Mouse (Mus musculus): ENCODE results near the gene Cep112.
A peak's percentile ranks its signal among the peaks of the same experiment; 100 is the strongest.
"Not testable (repeated sequence)": the region's sequence is repeated elsewhere in the genome, so short reads cannot be mapped to it uniquely, and the experiment has no call there.

Cep112 gene

GRCm38 (mm10) chr11:108865746-108866145 lies 440.8 kb downstream of the Cep112 start:
- no peak for DNase-seq (ENCODE audit: inconsistent age in 2 of 2, low spot score in 1 of 2)

- peak; percentile 55 to 85 for DNase-seq (ENCODE audit: inconsistent age in 2 of 2, low spot score in 1 of 2)
Measured at GRCm38 (mm10) chr11:108867538-108867937, 442.5 kb downstream of the Cep112 start.

GRCm38 (mm10) chr11:108871284-108871683 lies 446.3 kb downstream of the Cep112 start:
- not testable (repeated sequence) for DNase-seq (ENCODE audit: inconsistent age in 2 of 2, low spot score in 1 of 2)

GRCm38 (mm10) chr11:108871748-108872147 lies 446.8 kb downstream of the Cep112 start:
- no peak for DNase-seq (ENCODE audit: inconsistent age in 2 of 2, low spot score in 1 of 2)

GRCm38 (mm10) chr11:108876633-108877205 lies 451.7 kb downstream of the Cep112 start:
- DNase-seq (ENCODE audit: inconsistent age in 2 of 2, low spot score in 1 of 2), result peak in 1 of 2 experiments; percentile 62

GRCm38 (mm10) chr11:108877520-108877919 lies 452.5 kb downstream of the Cep112 start:
- DNase-seq (ENCODE audit: inconsistent age in 2 of 2, low spot score in 1 of 2), result no peak

GRCm38 (mm10) chr11:108880546-108880945 lies 455.6 kb downstream of the Cep112 start:
- DNase-seq (ENCODE audit: inconsistent age in 2 of 2, low spot score in 1 of 2), result no peak

GRCm38 (mm10) chr11:108881662-108882061 lies 456.7 kb downstream of the Cep112 start:
- no peak for DNase-seq (ENCODE audit: inconsistent age in 2 of 2, low spot score in 1 of 2)

GRCm38 (mm10) chr11:108885276-108885896 lies 460.4 kb downstream of the Cep112 start:
- no peak for DNase-seq (ENCODE audit: inconsistent age in 2 of 2, low spot score in 1 of 2)

- no peak for DNase-seq (ENCODE audit: inconsistent age in 2 of 2, low spot score in 1 of 2)
Measured at GRCm38 (mm10) chr11:108886060-108886459, 461.1 kb downstream of the Cep112 start.

GRCm38 (mm10) chr11:108889121-108889520 lies 464.1 kb downstream of the Cep112 start:
- DNase-seq (ENCODE audit: inconsistent age in 2 of 2, low spot score in 1 of 2), result peak in 1 of 2 experiments; percentile 53

GRCm38 (mm10) chr11:108890544-108890943 lies 465.6 kb downstream of the Cep112 start:
- DNase-seq (ENCODE audit: inconsistent age in 2 of 2, low spot score in 1 of 2), result peak in 1 of 2 experiments; percentile 49

- peak; percentile 70 to 84 for DNase-seq (ENCODE audit: inconsistent age in 2 of 2, low spot score in 1 of 2)
Measured at GRCm38 (mm10) chr11:108891111-108891870, 466.3 kb downstream of the Cep112 start.

GRCm38 (mm10) chr11:108891871-108892380 lies 466.9 kb downstream of the Cep112 start:
- no peak for DNase-seq (ENCODE audit: inconsistent age in 2 of 2, low spot score in 1 of 2)

GRCm38 (mm10) chr11:108892406-108892805 lies 467.4 kb downstream of the Cep112 start:
- peak in 1 of 2 experiments; percentile 24 for DNase-seq (ENCODE audit: inconsistent age in 2 of 2, low spot score in 1 of 2)

- DNase-seq (ENCODE audit: inconsistent age in 2 of 2, low spot score in 1 of 2), result no peak
Measured at GRCm38 (mm10) chr11:108893232-108893790, 468.3 kb downstream of the Cep112 start.

- DNase-seq (ENCODE audit: inconsistent age in 2 of 2, low spot score in 1 of 2), result no peak
Measured at GRCm38 (mm10) chr11:108893855-108894510, 469.0 kb downstream of the Cep112 start.

- no peak for DNase-seq (ENCODE audit: inconsistent age in 2 of 2, low spot score in 1 of 2)
Measured at GRCm38 (mm10) chr11:108897034-108897433, 472.0 kb downstream of the Cep112 start.

- peak; percentile 44 to 64 for DNase-seq (ENCODE audit: inconsistent age in 2 of 2, low spot score in 1 of 2)
Measured at GRCm38 (mm10) chr11:108898063-108898462, 473.1 kb downstream of the Cep112 start.

GRCm38 (mm10) chr11:108898483-108898882 lies 473.5 kb downstream of the Cep112 start:
- DNase-seq (ENCODE audit: inconsistent age in 2 of 2, low spot score in 1 of 2), result no peak

Measured in adrenal gland, adult (tissue).